Mouse (Mus musculus) CH12.LX (cell line): Measurements from ENCODE around the gene D11Wsu47e. TPM values are rescaled to one million over a fixed set of nuclear protein-coding genes. Genes with fewer than 3 reads are reported as not detected.

Experiments
- DNase-seq: peaks from one replicate; pipeline ENCODE4 v3.0.0-alpha.2; 2013; ENCODE audit errors: extremely low read depth
- H3K27ac ChIP-seq: 2 replicates; pipeline ENCODE4 v1.5.1; 2012; ENCODE audit warnings: low read depth, mild to moderate bottlenecking, control low read depth, moderate library complexity; ENCODE audit not compliant: insufficient read depth
- H3K27me3 ChIP-seq: replicated peaks from 2 replicates; pipeline ENCODE3; 2012; ENCODE audit warnings: inconsistent platforms
- H3K36me3 ChIP-seq, 2 experiments: replicated peaks in 1 of 2; 2 replicates each; pipeline versions ENCODE3 to v1.6.1; 2012; ENCODE audit warnings: inconsistent platforms in 1 of 2, low read length in 1 of 2, mild to moderate bottlenecking in 1 of 2, mixed read lengths in 1 of 2, moderate library complexity in 1 of 2; ENCODE audit not compliant: control insufficient read depth in 1 of 2, insufficient read depth in 1 of 2
- H3K4me1 ChIP-seq, 2 experiments: 2 replicates each; pipeline ENCODE4 v1.6.1; 2012; ENCODE audit warnings: inconsistent platforms in 1 of 2, moderate library complexity in 1 of 2; ENCODE audit not compliant: insufficient read depth in 2 of 2, control insufficient read depth in 1 of 2
- H3K4me2 ChIP-seq: 2 replicates; pipeline ENCODE4 v1.6.1; 2012; ENCODE audit warnings: low read depth, mild to moderate bottlenecking, control low read depth; ENCODE audit not compliant: poor library complexity, insufficient read depth, severe bottlenecking
- H3K4me3 ChIP-seq, 3 experiments: fragments of 150-350 bp in 1 of 3; sonication (generic) in 1 of 3; replicated peaks in 1 of 3; 2 replicates each; pipeline versions ENCODE3 to v1.5.1; 2011 to 2012; ENCODE audit warnings: low read depth in 2 of 3, low read length in 2 of 3, mild to moderate bottlenecking in 2 of 3, moderate library complexity in 2 of 3, control low read depth in 1 of 3, improper control_type of control experiment in 1 of 3, inconsistent platforms in 1 of 3, mixed read lengths in 1 of 3; ENCODE audit not compliant: poor library complexity in 1 of 3
- H3K79me2 ChIP-seq: replicated peaks from 2 replicates; pipeline ENCODE4 v1.6.1; 2012; ENCODE audit warnings: mild to moderate bottlenecking, moderate library complexity; ENCODE audit not compliant: control insufficient read depth, poor library complexity, insufficient read depth, severe bottlenecking; ENCODE audit errors: extremely low read depth
- H3K9ac ChIP-seq: 2 replicates; pipeline ENCODE4 v1.6.1; 2012; ENCODE audit warnings: low read depth, mild to moderate bottlenecking, control low read depth, moderate library complexity; ENCODE audit not compliant: insufficient read depth
- H3K9me3 ChIP-seq: replicated peaks from 2 replicates; pipeline ENCODE3; 2012; ENCODE audit warnings: low read length, inconsistent platforms, mixed read lengths
- CHD1 ChIP-seq: IDR thresholded peaks from 2 replicates; pipeline ENCODE4 v1.6.1; 2012; ENCODE audit warnings: low read depth, low read length, improper control_type of control experiment, inconsistent platforms
- CTCF ChIP-seq, 2 experiments: IDR thresholded peaks in 1 of 2; conservative IDR thresholded peaks in 1 of 2; 2 replicates each; pipeline ENCODE4 v1.5.1; 2011 to 2012; ENCODE audit warnings: low read depth in 2 of 2, low read length in 2 of 2, improper control_type of control experiment in 1 of 2, inconsistent platforms in 1 of 2, mild to moderate bottlenecking in 1 of 2, moderate library complexity in 1 of 2
- EP300 ChIP-seq: IDR thresholded peaks from 2 replicates; pipeline ENCODE4 v1.6.1; 2011; ENCODE audit warnings: low read length, improper control_type of control experiment
- ETS1 ChIP-seq: conservative IDR thresholded peaks from 2 replicates; pipeline ENCODE4 v1.6.1; 2012; ENCODE audit warnings: low read depth, mild to moderate bottlenecking, inconsistent platforms, low read length, improper control_type of control experiment, moderate library complexity
- IRF4 ChIP-seq: IDR thresholded peaks from 2 replicates; pipeline ENCODE4 v1.6.1; 2014; ENCODE audit warnings: low read depth, mild to moderate bottlenecking, inconsistent platforms, low read length, improper control_type of control experiment
- JUND ChIP-seq: conservative IDR thresholded peaks from 2 replicates; pipeline ENCODE4 v1.6.1; 2011; ENCODE audit warnings: low read depth, low read length, improper control_type of control experiment
- KAT2A ChIP-seq: IDR thresholded peaks from 2 replicates; pipeline ENCODE4 v1.6.1; 2012; ENCODE audit warnings: low read length, improper control_type of control experiment, inconsistent platforms; ENCODE audit not compliant: insufficient replicate concordance
- MAZ ChIP-seq: IDR thresholded peaks from 2 replicates; pipeline ENCODE4 v1.6.1; 2012; ENCODE audit warnings: low read depth, mild to moderate bottlenecking, inconsistent platforms, low read length, improper control_type of control experiment, moderate library complexity
- MXI1 ChIP-seq: IDR thresholded peaks from 2 replicates; pipeline ENCODE4 v1.6.1; 2011; ENCODE audit warnings: mild to moderate bottlenecking, low read depth, low read length, improper control_type of control experiment
- NELFE ChIP-seq: IDR thresholded peaks from 2 replicates; pipeline ENCODE4 v1.6.1; 2011; ENCODE audit warnings: low read depth, low read length, improper control_type of control experiment
- POLR2A ChIP-seq: IDR thresholded peaks from 2 replicates; pipeline ENCODE4 v1.6.1; 2011; ENCODE audit warnings: low read depth, mild to moderate bottlenecking, improper control_type of control experiment, low read length
- RCOR1 ChIP-seq: conservative IDR thresholded peaks from 2 replicates; pipeline ENCODE4 v1.6.1; 2012; ENCODE audit warnings: low read depth, mild to moderate bottlenecking, inconsistent platforms, low read length, improper control_type of control experiment
- SMC3 ChIP-seq: IDR thresholded peaks from 2 replicates; pipeline ENCODE4 v1.6.1; 2011; ENCODE audit warnings: low read depth, low read length, improper control_type of control experiment
- USF1 ChIP-seq: IDR thresholded peaks from 2 replicates; pipeline ENCODE4 v1.6.1; 2014; ENCODE audit warnings: low read depth, mild to moderate bottlenecking, inconsistent platforms, low read length, improper control_type of control experiment
- ZC3H11A ChIP-seq: IDR thresholded peaks from 2 replicates; pipeline ENCODE4 v1.6.1; 2012; ENCODE audit warnings: low read depth, mild to moderate bottlenecking, inconsistent platforms, low read length, improper control_type of control experiment
- ZKSCAN1 ChIP-seq: IDR thresholded peaks from 2 replicates; pipeline ENCODE4 v1.6.1; 2012; ENCODE audit warnings: low read depth, inconsistent platforms, low read length, improper control_type of control experiment, borderline replicate concordance
- ZNF384 ChIP-seq: IDR thresholded peaks from 2 replicates; pipeline ENCODE4 v1.6.1; 2012; ENCODE audit warnings: low read depth, low read length, improper control_type of control experiment, inconsistent platforms
- dilution Hi-C: fragments of 300-500 bp; cut with MboI; formaldehyde crosslinking; loops from 2 replicates; pipeline ENCODE4 v1.14.3; 2020; ENCODE audit warnings: low sequenced_read_pairs; ENCODE audit not compliant: extremely low pct_unique_long_range_greater_than_20kb, extremely low pct_ligation_motif_present
- in situ Hi-C: fragments of 300-500 bp; cut with MboI; formaldehyde crosslinking; loops from 3 replicates; pipeline ENCODE4 v1.14.3; 2019; ENCODE audit warnings: low sequenced_read_pairs, low pct_ligation_motif_present, low pct_unique_long_range_greater_than_20kb, mixed read lengths
- polyA plus RNA-seq: library from polyadenylated mRNA; unstranded; fragments of >175 nt; gene quantifications from 2 replicates; pipeline ENCODE4 v1.2.1, GENCODE M21; 2012; ENCODE audit warnings: low read depth; ENCODE audit not compliant: insufficient read length
- total RNA-seq, 2 experiments: library from RNA; depleted of rRNA; stranded (reverse); fragments of 300-350 nt in 1 of 2; fragments of >200 nt in 1 of 2; gene quantifications; 2 replicates each; pipeline ENCODE4 v1.2.3; 2012 to 2014

D11Wsu47e gene
- total and polyA plus RNA-seq, 3 experiments = 25.1 to 29.6 (median 26.2) TPM

GRCm38 (mm10) chr11:113654561-113655270 is 29.5 kb upstream of the D11Wsu47e start:
- Histone ChIP-seq H3K27ac (no peak overlapping the region), H3K4me2 (no peak overlapping the region), H3K36me3 (peaks cover 79 to 85% of the 10 kb centered on the region in 2 experiments), H3K79me2 (no peaks in the 10 kb centered on the region), H3K9me3 (no peaks in the 10 kb centered on the region)
- DNase-seq = no peak
- TF ChIP-seq RCOR1 = no peak
- no peak for TF ChIP-seq KAT2A
- no peak for TF ChIP-seq JUND
- TF ChIP-seq, all 38 proteins: peak for 0
- Histone ChIP-seq H3K4me3 (no peak overlapping the region), H3K27me3 (no peaks in the 10 kb centered on the region), H3K9ac (no peak overlapping the region), H3K4me1 (peaks cover 6 to 24% of the 10 kb centered on the region in 2 experiments; a peak in 2 of 4 replicates)
- in situ Hi-C loops = no loop called here
- dilution Hi-C loops = no loop called here

GRCm38 (mm10) chr11:113656511-113656932 is 27.7 kb upstream of the D11Wsu47e start:
- DNase-seq = no peak
- peaks cover 0 to 10% of the 10 kb centered on the region in 2 experiments; a peak in 2 of 4 replicates for H3K4me1 ChIP-seq
- peaks cover 89 to 96% of the 10 kb centered on the region in 2 experiments for H3K36me3 ChIP-seq
- H3K4me2 ChIP-seq = no peak overlapping the region
- H3K9ac ChIP-seq = no peak overlapping the region
- no peaks in the 10 kb centered on the region for H3K27me3 ChIP-seq
- no peak for TF ChIP-seq ZKSCAN1
- TF ChIP-seq CHD1 = no peak
- no peak for TF ChIP-seq ETS1
- no peak for TF ChIP-seq EP300
- no peak for TF ChIP-seq ZNF384
- no peak for TF ChIP-seq CTCF (conservative IDR thresholded peaks at IDR 0.05 in 1 of 2, IDR thresholded peaks at IDR 0.05 in 1 of 2; ENCODE audit: low read depth in 2 of 2, low read length in 2 of 2)
- no peak for TF ChIP-seq ZC3H11A
- no peak for TF ChIP-seq MAZ
- TF ChIP-seq NELFE = no peak
- no peak for TF ChIP-seq POLR2A
- no peak for TF ChIP-seq USF1
- no peak for TF ChIP-seq JUND
- no peak for TF ChIP-seq SMC3
- no peak for TF ChIP-seq IRF4
- no peak for TF ChIP-seq MXI1
- H3K9me3 ChIP-seq = no peaks in the 10 kb centered on the region
- 0 out of 2 replicates have a peak, but pooled peaks cover 3% of the 10 kb centered on the region for H3K79me2 ChIP-seq
- in situ Hi-C loops (no loop called here), dilution Hi-C loops (no loop called here)
- H3K27ac ChIP-seq = no peak overlapping the region
- no peak overlapping the region for H3K4me3 ChIP-seq
